Mouse (Mus musculus) heart, postnatal 10 days (tissue): ENCODE results near the gene Atxn7l2. TPM values are rescaled to one million over a fixed set of nuclear protein-coding genes. Genes with fewer than 3 reads are reported as not detected.

Experiments
- DNase-seq, 2 experiments: peaks; one replicate each; pipeline ENCODE4 v3.0.0; 2021
- intact Hi-C: fragments of 180-260 bp; cut with DNase I; formaldehyde crosslinking; loops from one replicate; pipeline ENCODE4 v1.15.1; 2025
- total RNA-seq, 2 experiments: library from RNA; stranded (reverse); gene quantifications; 2 replicates each; pipeline ENCODE4 v1.2.3; 2021

The Atxn7l2 gene
- total RNA-seq, 2 experiments from 2014 or later = 4.5 TPM

DNA sequence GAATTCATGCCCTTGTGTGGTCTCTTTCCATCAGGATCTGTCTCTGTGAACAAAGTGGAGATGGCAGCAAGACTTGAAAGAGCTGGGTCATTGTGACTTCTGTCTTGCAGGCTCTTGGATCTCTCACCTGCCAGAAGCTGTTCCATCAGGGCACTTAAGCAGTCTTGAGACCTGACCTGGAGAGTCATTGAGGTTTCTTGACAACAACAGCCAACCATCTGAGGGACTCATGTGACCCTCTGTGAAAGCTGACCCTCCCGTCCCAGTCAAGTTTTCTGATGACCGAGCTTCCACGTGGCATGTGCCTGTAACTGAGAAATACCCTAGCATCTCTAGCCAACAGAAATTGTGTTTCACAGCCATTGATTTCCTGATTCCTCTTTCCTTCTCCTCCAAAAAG is 26.0 kb downstream of the Atxn7l2 start:
- intact Hi-C loops = no loop called here
- DNase-seq = no peak

DNA sequence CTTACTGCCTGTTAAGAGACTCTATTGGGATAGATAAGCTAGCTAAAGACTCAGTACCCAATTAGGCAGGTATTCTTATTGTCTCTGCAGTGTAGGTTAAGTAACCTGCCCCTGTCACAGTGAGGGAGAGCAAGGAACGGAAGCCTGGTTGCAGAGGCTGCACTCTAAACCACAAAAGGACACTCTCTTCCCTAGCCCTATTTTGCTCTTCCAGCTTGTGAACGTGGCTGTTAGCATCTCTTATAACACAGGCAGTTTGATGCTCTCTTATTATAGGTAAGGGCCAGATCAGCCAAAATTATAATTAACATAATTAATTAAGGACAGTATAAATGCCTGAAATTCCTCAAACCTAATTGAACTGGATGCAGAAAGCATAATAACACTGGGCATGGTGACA is 30.2 kb downstream of the Atxn7l2 start:
- intact Hi-C loops = no loop called here

DNA sequence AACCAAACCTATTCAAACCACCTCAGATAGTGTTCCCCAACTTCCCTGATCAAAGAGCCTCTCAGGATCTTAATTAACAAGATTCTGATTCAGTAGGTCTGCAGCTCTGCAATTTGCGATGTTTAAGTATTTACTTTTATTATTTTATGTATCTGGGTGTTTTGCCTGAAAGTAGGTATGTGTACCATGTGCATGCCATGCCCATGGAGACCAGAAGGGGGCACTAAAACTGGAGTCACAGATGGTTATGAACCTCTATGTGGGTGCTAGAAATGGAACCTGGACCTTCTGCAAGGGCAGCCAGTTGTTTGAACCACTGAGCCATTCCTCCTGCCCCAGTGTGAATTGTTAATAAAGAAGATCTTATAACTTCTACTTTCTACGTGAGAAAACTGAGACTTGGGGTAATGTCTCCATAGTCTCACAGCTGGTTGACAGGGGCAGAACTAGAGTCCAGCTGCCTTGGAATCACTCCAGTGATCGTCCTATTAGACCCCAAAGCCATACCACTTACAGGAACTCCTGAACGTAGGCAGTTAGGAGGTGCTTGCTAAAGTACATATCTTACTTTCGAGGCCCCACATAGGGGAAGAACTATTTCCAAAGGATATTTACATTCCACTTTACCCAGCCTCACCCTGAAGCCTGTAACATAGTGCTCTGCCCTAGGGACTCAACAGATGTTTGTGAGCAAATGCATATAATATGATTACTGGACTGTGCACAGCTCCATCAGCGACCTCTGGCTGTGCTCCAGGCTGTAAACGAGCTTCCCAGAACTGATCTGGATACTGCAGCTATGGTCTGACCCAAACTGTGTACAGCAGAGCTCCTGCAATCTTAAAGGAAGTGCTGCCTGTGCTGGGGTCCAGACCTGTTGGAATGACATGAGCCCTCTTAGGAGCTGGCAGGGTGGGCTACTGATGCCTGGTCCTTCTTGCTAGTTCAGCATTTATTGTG is 31.7 kb downstream of the Atxn7l2 start:
- intact Hi-C loops = no loop called here
- DNase-seq = no peak

More for the DNA sequence above, 30.2 kb downstream of the Atxn7l2 start:
- DNase-seq = no peak

DNA sequence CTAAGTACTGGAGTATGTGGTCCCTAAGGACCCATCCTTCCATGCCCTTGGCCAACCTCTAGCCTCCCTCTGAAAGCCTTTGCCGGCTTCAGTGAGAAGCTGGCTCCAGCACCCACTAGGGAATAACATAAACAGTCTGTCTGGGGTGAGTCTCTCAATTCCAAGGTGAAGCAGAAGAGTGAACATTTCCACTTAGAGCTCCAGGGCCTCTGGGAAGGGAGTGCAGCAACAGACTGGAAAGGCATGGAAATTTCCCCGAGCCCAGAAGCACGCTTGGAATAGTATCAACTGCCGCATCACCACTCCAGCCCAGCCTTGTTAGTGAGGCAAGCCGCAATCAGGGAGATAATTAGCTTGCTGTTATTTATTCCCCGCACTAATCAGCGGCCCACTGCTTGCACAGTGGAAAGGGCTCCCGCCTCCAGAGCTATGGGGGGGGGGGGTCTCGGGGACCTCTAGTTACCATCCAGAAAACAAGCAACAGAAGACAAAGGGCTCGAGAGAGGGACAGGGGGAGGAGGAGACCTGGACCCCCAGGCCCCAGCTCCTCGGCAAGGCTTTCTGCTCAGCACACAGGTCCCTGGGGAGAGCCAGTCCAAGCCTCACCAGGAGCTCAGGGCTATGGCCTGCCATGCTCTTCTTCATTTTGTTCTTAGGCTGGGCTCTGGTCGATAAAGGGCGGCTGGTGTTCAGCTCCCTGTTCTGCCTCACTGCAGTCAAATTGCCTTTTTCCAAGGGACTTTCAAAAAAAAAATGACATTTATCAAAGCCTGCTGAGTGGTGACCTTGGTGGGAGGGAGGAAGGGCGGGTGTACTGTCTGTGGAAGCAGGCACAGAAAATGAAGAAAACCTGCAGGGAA is 35.8 kb downstream of the Atxn7l2 start:
- DNase-seq = peak; percentile 49 to 56
- intact Hi-C loops = no loop called here

DNA sequence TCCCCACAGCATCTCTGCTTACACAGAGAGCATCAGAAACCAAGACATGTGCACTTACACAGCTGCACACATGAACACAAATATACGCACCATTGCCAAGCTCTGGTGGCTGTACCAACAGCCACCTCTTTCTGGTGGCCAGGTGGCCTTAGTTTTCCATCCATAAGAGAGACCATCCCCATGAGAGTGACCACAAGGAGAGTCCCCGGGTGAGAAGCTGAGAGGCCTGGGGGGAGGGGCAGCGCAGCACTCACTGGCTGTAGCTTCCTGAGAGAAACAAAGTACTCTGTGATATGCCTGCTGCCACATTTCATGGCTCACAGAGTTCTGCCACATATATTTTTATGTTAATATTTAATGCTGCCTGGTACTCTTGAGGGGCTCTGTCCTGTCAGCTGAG is 41.5 kb downstream of the Atxn7l2 start:
- intact Hi-C loops = loop anchor here (5.0 kb wide), 1 partner anchor 88 kb away; the partner anchor contains the start of gene Psma5

DNA sequence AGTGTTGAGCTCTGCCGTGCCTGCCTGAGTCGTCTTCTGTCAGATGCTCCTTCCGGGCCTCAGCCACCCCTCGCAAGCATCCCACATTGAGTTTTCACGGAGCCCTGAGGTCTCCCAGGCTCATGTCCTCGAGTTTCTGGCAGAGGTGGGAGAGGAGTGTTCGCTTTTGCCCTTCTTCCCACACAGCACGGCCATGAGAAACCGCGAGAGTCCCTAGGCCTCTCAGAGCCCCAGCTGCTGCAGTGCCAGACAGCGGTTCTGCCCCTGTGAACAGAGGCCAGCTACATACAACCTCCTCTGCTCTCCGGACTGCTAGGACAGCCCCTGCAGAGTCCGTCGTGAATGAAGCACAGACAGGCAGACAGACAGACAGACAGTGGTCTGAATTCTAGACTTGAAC is 43.2 kb downstream of the Atxn7l2 start:
- intact Hi-C loops = loop anchor here (5.0 kb wide), 1 partner anchor 90 kb away; the partner anchor contains the start of gene Psma5
- DNase-seq = peak in 1 of 2 experiments; percentile 41

More for the DNA sequence above, 41.5 kb downstream of the Atxn7l2 start:
- no peak for DNase-seq

DNA sequence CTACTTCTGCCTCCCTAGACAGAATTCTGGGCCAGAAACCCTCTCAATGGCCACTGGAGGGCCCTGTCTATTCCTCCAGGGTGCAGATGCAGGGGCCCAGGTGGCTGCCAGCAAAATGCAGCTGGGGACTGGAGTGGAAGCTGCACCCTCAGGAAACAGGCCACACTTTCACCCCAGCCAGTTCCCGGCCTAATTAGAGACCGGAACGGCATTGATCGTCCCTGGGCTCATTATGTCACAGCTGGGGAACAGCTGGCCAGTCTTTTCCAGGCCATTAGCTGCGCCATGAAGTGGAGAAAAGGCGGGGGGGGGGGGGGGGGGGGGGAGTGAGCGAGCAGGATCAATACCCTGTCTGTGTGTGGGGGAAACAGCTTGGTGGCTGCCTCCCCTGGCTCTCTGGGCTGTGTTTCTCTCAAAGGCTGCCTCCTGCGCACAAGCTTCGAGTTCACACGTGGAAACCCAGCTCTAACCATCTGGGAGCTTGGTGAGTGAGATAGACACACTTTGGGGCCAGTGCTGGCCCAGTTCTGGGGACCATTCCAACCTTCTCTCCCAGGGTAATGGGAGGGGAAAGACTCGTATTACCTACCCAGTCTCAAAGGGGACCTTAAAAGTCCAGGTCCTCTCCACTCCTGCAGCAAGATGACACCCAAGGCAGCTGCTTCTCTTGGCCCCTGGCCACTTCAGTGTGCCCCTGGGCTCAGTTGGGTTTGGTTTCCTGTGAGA is 44.1 kb downstream of the Atxn7l2 start:
- peak; percentile 69 for DNase-seq
- intact Hi-C loops = loop anchor here (5.0 kb wide), 1 partner anchor 91 kb away; the partner anchor contains the start of gene Psma5

DNA sequence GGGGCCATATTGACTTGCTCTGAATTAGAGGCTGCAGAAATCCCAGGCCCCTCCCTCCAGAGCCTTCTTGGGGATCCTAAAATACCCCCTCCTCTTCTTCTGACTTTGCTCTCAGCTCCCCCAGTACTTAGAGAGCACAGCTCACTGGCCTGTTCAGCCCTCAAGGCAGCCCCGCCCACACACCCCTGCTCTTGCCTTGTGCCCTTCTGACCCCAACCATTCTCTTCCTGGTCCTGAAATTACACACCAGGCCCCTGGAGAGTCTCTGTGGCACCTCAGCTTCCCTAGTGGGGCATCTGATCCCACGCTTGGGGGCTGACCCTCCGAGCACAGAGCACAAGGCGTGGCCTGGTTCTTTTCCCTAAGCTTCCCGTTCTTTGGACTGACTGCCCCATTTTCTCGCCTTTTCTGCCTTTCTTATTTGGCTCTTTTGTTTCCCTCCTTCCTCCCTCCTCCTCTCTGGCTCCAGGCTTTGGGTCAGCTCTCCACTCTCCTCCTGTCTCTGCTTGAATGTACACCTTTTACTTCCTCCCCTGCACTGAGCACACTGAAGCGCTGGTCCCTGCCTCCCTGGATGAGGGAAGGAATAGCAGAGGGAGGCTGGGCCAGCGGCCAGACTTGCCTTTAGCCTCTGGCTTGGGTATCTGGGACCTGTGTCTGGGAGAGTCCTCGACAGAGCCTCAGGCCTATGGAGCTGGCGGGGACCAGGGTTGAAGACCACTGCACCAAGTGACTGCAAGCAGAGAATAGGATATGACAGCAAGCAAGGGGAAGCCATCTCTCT is 45.0 kb downstream of the Atxn7l2 start:
- intact Hi-C loops = loop anchor here (5.0 kb wide), 1 partner anchor 92 kb away; the partner anchor contains the start of gene Psma5
- DNase-seq = no peak

DNA sequence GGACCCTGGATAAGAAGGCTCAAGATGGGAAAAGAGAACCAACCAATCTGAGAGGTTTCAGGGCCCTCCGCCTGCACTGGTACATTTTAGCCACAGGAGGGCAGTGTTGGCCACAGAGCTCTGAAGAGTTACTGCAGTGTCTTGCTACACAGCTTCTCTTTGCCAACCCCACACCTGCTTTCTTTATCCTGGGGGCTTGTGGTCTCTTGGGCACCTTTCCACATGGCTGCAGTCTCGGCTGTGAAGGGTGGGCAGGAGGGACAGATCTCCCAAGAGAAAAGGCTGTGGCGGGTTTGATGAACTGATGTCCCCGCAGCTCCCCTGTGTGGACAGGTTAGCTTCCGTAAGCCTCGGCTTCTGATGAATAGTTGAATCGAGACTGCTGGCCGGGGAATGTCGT is 45.9 kb downstream of the Atxn7l2 start:
- intact Hi-C loops = loop anchor here (1.0 to 5.0 kb wide), 3 partner anchors 39 to 227 kb away; partner anchors contain the start of gene Psma5
- peak; percentile 85 to 91 for DNase-seq

DNA sequence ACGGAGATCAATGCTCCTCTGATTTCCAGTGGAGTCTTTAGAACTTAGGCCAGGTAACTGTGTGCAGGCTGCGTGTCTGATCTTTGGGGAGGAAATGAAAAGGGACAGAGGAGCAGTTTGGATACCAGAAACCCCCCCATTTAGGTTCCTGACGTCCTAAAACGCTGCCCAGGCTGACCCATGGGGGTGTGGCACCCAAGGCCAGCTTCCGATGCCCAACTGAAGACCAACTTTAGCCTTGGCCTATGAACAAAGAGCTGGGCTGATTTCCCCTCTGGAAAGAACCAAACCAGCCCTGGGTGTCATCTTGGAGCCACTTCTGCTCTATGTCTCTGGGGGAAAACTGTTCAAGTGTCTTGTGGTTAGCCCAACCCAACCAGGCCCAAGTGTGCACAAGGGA is 46.6 kb downstream of the Atxn7l2 start:
- no peak for DNase-seq
- intact Hi-C loops = loop anchor here (1.0 to 5.0 kb wide), 2 partner anchors 40 to 228 kb away; no protein-coding TSS in a partner anchor

DNA sequence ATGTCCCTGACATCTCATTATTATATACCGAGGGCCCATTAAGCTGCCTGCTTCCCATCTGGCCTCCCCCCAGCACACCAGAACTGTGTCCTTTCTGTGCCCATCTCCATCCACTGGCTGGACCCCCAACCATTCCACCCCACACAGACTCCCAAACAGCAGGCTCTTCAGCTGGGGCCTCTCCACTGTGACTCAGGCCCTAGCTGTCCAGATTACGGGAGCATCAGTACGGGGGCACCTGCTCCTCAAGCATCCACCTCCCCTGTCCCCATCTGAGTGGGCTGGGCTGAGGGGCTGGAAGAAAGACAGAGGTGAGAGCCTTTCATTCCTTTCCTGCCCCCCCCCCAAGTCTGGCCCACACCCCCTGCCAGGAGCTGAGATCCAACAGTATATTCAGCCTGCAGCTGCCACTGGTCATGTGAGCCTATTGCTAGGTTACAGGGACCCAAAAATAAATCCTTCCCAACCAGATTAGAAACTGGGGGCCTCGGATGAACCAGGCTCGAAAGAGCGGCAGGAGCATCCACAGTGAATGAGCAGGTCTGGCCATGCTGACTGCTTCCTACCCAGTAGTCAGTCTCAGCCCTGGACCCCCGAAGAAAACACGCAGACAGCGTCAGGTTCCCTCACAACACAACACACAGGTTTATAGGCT is 52.2 kb downstream of the Atxn7l2 start:
- intact Hi-C loops = no loop called here
- DNase-seq = peak; percentile 48 to 50

DNA sequence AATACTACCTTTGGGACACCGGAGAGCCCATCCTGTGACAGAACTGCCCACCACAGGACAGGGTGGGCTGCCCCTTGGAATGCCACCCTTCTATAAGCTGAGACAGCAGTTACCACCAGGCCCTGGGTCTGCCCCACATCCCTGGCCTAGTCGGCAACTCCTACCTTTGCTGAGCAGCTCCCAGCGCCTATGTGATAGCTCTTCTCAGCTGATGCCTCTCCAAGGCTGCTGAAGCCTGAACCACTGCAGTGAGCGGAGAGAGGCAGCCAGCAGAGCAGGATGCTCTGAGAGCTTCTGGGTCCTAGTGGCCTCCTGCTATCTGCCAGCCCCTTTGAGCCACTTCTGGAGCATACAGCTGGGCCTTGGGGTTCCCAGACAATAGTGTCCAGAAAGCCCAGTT is 56.1 kb downstream of the Atxn7l2 start, which contains the start of gene Gpr61:
Gene Gpr61 (minus strand): TSS at position 227 of the 400 bp plus-strand sequence.
- intact Hi-C loops = no loop called here

DNA sequence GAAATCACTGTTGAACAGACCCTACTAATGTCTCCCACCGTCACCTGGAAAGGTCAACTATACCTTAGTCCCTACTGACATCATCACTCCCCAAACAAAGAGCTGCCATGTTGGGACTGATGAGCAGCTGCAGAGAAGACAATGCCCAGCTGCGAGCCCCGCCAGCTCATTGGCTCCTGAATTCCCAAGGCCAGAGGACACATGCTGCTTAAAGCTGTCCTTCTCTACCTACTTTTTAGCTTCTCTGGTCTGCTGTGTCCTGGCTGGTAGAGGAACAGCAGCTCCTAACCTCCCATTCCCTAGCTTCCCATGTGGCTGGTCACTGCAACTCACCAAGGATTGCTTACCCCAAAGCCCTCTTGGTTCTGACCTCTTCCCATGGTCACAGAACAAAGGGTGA is 58.4 kb downstream of the Atxn7l2 start:
- intact Hi-C loops = no loop called here
- no peak for DNase-seq

More for the DNA sequence above, 56.1 kb downstream of the Atxn7l2 start, which contains the start of gene Gpr61:
- DNase-seq = peak in 1 of 2 experiments; percentile 13

Other genes starting within 250 kb of the Atxn7l2 start
- gene Gstm3, start 241.7 kb downstream of the Atxn7l2 start, total RNA-seq = not detected
- gene Gstm2, start 224.5 kb downstream of the Atxn7l2 start, total RNA-seq = 10 to 100 TPM; 44.3 to 45.6 TPM
- gene Gstm1, start 193.0 kb downstream of the Atxn7l2 start, total RNA-seq = 10 to 100 TPM; 61.4 to 76.3 TPM
- 10 to 100 TPM; 11.1 to 13.3 TPM for gene Gstm4, start 166.0 kb downstream of the Atxn7l2 start, total RNA-seq
- gene Ampd2, start 124.3 kb downstream of the Atxn7l2 start, total RNA-seq = 10 to 100 TPM; 12.2 to 14.7 TPM
- gene Gnat2, start 118.1 kb downstream of the Atxn7l2 start, total RNA-seq = under 1 TPM in 1 of 2 experiments, not detected in 1; 0.38 TPM
- gene Gnai3, start 64.8 kb downstream of the Atxn7l2 start, total RNA-seq = 10 to 100 TPM; 35.1 to 37.9 TPM
- not detected for gene Gpr61, start 56.1 kb downstream of the Atxn7l2 start, total RNA-seq
- gene Amigo1, start 24.6 kb downstream of the Atxn7l2 start, total RNA-seq = 10 to 100 TPM in 1 of 2 experiments, 1 to 10 TPM in 1; 6.9 to 11.8 TPM
- 1 to 10 TPM; 5.7 to 6.2 TPM for gene Cyb561d1, start 9.7 kb downstream of the Atxn7l2 start, total RNA-seq
- under 1 TPM; 0.64 to 0.65 TPM for gene Sypl2, start 15.7 kb upstream of the Atxn7l2 start, total RNA-seq
- gene Psma5, start 46.0 kb upstream of the Atxn7l2 start, total RNA-seq = 10 to 100 TPM; 78.2 to 80.3 TPM
- gene Sort1, start 73.1 kb upstream of the Atxn7l2 start, total RNA-seq = 10 to 100 TPM; 24.3 to 26.9 TPM
- gene Mybphl, start 154.0 kb upstream of the Atxn7l2 start, total RNA-seq = 10 to 100 TPM; 18.1 to 41.9 TPM
- 1 to 10 TPM; 2.9 to 4.1 TPM for gene Psrc1, start 172.9 kb upstream of the Atxn7l2 start, total RNA-seq
- gene Celsr2, start 204.6 kb upstream of the Atxn7l2 start, total RNA-seq = 1 to 10 TPM; 7.4 to 7.6 TPM
- gene Sars, start 234.3 kb upstream of the Atxn7l2 start, total RNA-seq = 10 to 100 TPM; 97.1 to 97.8 TPM